Mouse (Mus musculus) megakaryocyte, embryonic 14.5 days (primary cell): ENCODE measurements around the gene Rtp2.

Experiments used
- FLI1 ChIP-seq: IDR thresholded peaks from 2 replicates; pipeline ENCODE4 v1.6.1; 2012; ENCODE audit warnings: low read length, inconsistent platforms, mixed read lengths
- GATA1 ChIP-seq: IDR thresholded peaks from 3 replicates; pipeline ENCODE4 v1.6.1; 2012; ENCODE audit warnings: mixed read lengths, low read length, inconsistent platforms, borderline replicate concordance

DNA sequence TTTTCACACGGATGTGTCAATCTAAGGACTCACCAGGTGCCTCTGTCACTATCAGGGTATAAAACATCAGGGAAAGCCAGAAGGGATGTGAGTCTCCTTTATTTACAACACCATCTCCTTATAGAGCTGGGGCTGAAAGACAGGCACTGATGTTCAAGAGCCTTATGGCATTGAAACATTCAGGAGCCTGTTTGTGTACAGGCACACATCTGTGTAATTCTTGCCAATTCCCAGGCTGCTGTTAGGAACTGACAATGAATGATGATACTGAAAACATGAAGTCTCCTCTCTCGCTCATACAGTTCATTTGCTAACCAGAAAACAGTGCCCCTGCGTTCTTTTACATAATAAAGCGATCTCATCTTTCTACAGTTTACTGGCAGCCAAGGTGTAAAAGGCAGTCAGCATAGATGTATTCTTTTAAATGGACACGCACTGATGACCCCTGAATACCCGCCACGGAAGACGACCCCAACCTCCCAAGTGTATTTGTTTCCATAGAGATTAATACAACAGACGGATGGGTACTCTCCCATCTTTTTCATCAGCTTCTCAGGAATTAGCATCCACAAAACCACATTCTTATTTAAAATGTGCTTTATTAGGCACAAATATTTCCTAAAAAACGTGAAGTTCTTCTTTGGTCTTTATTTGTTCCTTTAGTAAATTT is 44.1 kb downstream of the Rtp2 start:
- TF ChIP-seq GATA1 (no peak), FLI1 (no peak)
